Mouse (Mus musculus) MEL-GATA-1-ER (cell line): ENCODE data around the gene Rnf19b.

ENCODE experiments used
- DNase-seq: peaks from one replicate; pipeline ENCODE4 v3.0.0-alpha.2; 2012; ENCODE audit warnings: low read depth; ENCODE audit errors: extremely low read depth

Rnf19b gene

DNA sequence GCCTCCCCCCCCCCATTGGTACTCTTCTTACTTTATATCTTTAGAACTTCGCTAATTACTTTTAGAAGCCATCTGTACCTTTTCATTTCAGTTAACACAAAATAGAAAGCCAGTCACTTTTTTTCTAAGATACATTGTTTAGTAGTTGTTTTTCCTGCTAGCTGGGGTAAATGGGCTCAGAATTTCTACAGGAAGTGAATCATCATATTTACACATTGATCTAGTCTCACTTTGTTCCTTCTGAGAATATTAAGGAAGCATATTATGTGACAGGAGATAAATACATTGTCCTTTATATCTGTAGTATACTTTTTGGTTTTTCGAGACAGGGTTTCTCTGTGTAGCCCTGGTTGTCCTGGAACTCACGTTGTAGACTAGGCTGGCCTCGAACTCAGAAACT is 10.8 kb downstream of the Rnf19b start:
- DNase-seq: no peak

DNA sequence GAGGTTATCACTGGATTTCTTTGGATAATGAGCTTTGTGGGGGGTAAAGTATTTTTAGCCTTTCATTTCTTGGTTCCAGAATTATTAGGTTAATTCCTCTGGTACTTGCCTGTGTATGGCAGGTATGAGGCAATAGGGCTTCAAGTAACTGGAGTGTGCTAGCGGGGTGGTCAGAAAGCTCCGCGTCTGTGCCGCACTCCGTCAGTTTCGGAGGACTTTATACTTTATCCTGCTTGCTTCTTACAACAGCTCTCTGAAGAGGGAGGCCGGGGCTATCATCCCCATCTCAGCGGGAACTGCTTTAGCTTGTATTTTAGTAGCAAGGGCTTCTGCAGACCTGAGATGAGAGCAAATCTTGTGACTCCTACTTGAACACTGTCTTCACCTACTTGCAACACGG is 21.1 kb downstream of the Rnf19b start:
- no peak for DNase-seq

DNA sequence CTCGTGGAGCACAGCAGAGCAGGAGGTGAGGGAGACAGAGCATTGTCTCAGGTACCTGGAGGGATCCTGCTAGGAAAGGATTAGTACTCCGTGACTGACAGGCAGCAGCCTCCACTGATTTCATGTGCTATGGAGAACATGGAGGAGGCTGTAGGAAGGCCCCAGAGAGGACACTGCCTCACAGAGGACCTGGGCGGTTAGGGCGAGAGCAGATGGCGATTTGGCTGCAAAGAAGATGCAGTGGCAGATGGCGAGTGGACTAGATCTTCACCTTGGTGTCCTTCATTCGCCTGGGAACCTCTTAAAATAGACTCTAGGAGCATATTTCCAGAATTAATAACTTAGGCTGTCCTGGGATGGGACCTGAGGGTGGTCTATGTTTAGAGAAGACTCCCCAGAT is 23.0 kb downstream of the Rnf19b start:
- no peak for DNase-seq

DNA sequence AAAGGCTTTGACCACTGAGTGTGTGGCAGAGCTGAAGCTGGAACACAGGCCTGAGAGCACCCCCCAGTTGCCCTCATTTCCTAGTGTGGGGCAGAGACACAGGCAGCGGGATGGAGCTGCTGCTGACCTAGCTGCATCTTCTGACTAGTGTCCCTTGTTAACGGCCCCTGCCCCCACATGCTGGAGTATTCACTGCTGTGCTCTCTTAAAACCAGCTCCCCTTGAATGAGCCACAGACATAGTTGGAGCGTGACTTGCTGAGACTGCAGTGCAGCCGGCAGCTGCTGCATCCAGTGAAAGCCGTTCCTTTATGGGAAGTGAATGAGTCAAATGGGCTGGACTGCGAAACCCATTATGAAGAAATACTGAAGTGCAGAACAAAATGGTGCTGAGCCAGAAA is 23.4 kb downstream of the Rnf19b start:
- DNase-seq: no peak

DNA sequence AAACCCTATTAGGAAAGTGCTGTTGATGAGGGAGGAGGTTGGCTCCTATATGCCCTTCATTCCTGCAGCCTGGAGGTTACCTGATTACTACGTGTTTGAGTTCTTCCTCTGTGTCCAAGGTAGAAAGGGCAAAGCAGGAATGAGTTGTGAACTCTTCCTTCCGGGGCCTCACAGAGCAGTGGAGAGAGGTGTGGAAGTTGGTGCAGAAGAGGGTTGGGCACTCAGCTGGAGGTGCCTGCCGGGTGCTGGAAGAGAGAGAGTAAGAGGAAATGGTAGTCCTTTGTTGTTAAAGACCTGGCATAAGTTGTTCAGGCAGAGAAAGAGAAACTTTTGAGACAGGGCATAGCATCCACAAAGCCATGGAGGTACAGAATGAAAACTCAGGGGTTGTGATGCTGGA is 23.9 kb downstream of the Rnf19b start:
- DNase-seq: no peak

DNA sequence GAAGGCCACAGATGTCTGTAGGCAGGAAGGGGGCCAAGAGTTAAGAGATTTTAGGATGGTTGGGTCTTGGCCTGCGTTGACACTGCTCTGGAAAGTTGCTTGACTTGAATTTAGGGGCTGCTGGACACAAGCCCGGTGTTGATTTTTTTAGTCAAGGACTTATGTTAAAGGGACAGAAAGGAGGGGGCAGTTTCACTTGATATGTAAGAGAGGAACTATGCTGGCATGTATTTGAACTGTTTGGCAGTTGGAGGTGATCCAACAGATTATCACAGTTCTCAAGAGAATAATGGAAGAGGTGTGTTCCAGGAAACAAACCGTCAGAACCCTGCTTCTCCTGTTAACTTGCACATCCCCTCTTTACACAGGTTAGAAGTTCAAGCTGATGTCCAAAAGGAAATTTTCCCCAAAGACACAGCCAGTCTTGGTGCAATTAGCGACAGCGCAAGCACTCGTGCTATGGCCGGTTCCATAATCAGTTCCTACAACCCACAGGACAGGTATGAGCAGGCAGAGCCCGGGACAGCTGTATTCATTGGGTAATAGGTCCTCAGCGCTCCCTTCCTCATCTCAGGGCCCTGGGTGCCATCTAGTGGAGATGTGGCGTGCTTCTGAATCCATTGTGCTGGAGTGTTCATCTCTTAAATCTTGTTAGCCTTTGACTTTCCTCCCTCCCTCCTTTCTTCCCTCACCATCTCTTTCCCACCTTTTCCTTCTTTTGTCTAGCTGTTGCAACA is 24.5 kb downstream of the Rnf19b start:
- DNase-seq: no peak

DNA sequence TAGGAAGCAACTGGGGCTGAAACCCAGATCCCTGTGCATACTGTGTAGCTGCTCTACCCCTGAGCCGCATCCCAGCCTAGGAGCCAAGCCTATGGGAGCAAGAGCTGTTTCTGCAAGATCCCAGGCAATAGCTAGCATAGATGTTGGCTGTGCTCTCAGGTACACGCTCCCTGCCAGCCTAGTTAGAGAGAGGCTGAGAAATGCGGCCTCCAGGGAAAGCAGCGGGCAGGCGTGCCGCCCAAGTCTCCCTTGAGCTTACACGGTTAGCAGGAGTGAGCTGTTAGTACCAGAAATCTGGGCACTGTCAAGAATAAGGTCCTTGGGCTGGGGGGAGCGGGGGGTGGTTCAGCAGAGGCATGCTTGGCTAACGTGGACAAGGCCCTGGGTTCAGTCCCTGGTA is 26.8 kb downstream of the Rnf19b start:
- no peak for DNase-seq

DNA sequence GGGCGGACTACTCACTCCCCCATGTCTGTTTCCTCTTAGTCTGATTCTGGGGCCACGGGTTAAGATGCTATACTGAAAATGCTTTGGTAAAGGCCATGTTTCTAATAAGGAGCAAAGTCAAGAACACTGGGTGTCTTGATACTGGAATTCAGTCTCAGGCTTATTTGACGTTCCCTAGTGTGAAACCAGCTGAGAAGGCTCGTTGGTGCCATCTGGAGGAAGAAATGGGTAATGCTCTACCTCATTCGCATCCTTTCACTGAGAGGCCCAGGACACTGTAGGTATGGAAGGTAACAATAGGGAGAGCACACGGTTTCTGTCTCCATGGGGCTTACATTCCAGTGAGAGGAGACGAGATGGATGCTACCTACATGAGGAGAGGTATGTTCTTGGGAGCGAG is 28.0 kb downstream of the Rnf19b start:
- peak; percentile 43 for DNase-seq

DNA sequence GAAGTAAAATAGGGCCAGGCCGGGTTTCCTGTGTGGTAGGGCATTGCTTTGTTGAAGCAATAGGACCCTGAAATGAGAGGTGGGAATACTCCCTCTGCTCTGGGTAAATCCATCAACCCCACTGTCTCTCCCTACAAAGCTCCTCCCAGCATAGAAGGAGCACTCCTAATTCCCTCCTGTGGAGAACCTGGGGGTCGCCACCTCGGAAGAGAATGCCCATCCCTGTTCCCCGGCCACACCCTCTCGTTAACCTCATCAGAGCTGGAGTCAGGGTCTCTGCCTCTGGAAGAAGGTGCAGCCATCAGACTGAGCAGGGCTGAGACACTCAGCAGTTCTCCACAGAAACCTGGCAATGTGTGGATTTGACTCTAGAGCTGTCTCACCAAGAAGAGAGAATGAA is 29.8 kb downstream of the Rnf19b start:
- no peak for DNase-seq

DNA sequence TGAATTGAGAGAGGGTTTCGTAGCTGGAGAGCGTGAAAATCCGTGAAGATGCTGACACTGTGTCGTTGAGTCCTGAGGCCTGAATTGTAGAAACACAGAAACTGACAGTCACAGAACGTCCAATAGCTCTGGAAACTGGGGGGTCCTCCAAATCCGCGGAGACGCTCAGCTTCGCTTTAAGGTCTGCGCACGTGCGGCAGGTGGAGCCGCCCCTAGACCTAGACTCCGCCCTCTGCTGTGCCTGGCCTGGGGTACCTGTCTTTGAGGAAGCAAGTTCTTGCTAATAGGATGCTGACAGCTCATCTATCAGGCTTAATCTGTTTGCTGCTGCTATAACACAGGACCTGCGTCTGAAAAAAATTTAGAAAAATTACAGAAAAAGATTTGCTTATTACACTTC is 37.2 kb downstream of the Rnf19b start:
- no peak for DNase-seq

DNA sequence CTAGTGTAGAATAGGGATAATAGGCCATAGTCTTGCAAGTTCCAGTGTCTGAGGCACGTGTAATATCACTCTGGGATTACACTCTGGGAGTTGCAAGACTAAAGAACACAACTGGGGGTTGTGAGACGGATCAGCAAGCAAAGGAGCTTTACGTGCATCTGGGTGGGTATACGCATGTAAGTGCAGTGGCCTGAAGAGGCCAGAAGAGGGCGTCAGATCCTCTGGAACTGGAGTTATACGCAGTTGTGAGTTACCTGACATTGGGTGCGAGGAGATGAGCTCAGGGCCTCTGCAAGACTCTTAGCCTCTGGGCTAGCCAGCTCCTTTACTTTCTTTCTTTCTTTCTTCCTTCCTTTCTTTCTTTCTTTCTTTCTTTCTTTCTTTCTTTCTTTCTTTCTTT is 38.9 kb downstream of the Rnf19b start:
- DNase-seq: no peak

DNA sequence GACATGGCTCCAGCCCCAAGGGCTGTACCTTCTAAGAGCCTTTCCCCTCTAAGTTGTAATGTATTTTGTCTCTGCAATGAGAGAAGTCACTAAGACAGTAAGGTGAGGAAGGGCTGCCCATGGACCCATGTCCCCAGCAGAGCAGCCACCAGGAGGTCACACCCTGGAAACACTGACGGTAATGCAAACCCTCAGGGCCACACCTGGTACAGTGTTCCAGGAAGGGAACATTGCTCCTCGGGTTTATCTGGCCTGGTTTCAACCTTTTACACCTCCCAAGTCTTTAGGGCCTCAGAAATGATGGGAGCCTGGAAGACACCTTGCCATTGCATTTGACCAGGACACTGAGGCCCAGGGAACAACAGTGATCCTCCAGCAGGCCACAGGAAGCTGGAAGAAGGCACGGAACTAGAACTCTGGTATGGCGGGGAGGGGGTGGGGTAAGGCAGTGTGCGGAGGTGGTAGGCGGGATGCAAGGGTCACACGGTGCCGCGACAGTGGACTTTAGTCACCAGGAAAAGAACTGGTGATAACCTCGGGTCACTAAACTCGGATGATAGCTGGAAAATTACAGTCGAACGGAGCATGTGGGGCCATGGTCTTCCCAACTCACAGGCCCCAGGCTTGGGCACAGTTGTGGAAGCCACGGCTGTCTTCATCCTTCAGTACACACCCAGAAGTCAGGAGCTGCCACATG is 44.2 kb downstream of the Rnf19b start:
- DNase-seq: no peak

DNA sequence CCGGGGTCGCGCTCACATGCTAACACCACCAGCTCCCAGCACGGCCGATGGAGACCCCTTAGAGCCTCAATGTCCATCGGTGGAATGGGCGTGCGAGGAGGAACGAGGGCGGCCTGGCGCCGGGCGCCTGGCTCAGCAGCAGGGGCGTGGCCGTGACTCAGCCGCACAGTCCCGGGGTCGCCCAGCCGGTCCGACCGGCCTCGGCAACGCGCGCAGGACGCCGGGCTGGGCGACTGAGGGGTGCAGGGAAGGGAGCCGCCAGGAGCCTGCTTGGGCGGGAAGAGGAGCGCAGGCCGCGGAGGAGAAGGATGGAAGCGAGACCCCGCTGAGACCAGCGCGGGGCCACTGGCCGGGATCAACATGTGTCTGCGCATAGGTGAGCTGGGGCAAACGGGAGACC is 47.3 kb downstream of the Rnf19b start, which contains the start of gene Tmem54:
Gene Tmem54, plus strand, starts transcription at position 193 of the 400 bp plus-strand sequence.
- no peak for DNase-seq

DNA sequence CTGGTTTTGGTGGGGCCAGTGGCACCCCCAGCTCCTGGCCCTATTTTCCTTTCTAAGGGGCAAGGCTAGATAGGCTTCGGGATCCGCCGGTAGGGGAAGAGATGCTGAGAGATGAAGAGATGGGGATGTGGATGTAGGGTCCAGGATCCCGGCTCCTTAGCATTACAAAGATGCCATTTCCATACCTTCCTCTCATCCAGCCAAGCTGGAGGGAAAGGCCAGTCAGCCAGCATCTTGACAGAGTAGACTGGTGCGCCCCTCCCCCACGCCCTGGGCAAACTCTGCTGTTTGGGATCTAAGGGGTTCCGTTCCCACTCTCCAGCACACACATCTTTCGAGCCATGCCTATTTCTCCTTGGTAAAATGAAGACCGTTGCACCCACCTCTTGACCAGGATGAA is 48.0 kb downstream of the Rnf19b start:
- no peak for DNase-seq

DNA sequence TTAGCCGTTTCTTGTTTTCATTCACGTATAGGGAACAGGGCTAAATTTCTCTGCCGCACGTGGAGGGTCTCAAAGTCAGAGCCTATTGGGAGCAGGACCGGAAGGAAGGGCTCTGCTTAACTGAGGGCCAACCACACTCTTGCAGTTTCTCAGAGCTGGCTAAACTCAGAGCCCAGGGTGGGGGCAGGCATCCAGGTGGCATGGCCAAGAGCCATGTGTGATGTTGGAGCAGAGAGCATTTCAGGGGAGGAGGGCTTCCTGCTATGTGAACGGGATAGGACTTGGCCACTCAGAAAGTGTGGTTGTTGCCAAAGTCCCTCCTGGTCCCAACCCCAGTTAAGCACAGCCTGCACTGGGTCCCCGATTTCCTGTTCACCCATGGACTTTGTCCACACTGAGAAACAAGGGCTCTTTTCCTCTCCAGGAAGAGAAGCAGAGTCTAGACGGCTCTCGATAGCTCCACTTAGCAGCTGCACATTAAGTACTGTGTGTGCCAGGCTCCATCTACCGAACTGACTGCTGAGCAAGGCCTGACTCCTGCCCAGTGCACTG is 49.4 kb downstream of the Rnf19b start:
- DNase-seq: no peak

DNA sequence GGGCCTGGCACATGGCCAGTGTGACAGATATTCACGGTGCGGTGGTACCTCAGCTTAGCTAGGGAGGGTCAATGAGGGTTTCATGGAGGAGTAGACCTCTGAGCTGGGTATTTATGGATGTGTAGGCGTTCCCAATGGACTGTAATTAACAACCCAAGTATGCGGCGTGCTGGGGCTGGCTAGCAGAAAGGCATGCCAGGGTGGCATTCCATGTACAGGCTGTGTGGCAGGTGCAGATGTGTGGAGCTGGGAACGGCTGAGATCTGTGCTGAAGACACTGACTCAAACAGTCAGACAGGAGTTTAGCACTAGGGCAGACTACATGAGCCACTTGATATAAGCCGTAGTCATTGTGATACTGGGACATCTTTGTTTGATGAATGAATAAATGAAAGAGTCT is 50.6 kb downstream of the Rnf19b start:
- no peak for DNase-seq

DNA sequence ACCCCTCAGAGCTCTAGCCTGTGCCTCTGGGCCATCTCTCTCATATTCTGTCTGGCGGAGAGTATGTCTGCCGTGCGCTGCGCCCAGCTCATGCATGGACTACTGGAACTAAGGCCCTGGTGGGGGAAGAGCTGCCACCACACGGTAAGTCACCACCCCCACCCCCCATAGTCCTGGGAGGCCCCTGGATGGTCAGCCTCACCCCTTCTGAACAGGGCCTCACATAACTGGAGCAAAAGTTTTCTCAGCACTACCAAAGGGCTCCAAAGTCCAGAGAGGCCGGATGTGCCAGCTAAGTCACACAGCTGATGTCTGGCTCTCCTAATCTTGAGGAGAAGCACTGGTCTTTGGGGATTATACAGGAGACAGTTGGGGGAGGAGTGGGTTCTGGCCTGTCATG is 52.7 kb downstream of the Rnf19b start:
- no peak for DNase-seq

DNA sequence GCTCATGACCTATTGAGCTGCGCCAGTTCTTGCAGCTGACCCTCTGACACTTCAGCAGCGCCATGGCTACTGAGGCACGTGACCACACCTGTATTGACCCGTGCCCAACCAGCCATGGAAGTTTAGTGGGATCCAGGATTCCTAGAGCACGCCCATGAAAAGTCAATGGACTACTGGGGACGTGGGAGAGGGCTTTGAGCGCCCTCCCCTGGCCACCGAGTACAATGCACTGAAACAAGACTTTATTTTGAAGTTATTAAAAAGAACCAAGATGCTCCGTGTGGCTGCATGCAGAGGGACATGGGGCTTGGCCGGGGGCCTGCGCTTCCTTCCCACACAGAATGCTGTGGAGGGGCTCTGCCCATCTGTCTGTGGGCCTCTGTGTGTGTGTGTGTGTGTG is 53.3 kb downstream of the Rnf19b start:
- no peak for DNase-seq

DNA sequence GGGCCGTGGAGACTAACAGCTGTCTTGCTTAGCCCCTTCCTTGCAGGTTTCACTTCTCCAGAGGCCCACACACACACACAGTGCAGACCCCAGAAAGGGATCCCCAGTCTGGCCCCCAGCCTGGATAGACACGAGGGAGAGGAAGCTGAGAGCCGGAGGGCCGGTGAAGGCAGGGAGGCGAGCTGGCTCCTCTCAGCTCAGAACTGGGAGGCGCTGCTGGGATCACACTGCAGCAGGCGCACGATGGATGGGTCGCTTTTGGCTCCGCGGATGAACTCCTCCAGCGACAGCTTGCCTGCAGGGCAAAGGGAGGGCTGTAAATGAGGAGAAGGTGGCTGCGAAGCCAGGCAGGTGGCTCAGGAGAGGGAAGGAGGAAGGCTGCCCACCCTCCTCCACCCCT is 54.2 kb downstream of the Rnf19b start:
- no peak for DNase-seq

DNA sequence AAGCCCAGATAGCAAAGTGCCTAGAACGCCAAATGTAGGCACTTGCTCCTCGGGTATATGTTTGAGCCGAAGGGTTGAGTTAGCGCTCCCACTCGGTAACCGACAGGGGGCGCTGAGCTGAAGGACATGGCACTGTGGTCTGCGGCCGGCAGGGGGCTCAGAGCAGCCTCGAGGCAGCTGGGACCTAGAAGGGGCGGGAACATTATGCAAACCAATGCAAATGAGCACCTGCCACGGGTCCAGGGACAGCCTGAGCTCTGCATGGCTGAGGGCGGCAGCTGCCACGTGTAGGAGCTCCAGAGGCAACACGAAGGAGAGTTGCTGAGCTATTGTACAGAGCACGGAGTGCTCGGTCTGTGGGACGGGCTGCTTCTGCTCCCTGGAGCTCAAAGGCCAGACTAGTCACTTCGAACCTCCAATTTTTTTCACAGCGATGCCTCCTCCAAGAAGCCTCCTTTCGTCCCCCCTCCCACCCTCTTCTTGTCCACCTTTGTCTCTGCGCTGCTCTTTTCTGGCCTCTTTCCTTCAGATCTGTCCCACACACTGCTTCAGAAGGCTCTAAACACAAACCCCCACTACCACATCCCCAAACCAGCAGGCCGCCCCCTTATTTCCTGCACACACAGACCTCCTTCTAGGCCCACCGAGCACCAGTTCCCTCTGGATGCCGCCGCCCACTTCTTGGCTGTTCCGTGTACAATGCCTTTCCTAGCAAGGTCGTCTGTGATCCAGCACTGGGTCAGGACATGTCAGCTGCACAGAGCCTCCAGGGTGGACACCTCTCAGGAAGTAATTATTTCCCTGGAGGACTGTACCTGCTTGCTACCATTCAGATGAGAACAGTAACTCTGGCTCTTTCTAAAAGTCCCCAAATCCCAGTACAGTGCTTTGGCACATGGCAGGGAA is 55.3 kb downstream of the Rnf19b start:
- DNase-seq: peak; percentile 45

DNA sequence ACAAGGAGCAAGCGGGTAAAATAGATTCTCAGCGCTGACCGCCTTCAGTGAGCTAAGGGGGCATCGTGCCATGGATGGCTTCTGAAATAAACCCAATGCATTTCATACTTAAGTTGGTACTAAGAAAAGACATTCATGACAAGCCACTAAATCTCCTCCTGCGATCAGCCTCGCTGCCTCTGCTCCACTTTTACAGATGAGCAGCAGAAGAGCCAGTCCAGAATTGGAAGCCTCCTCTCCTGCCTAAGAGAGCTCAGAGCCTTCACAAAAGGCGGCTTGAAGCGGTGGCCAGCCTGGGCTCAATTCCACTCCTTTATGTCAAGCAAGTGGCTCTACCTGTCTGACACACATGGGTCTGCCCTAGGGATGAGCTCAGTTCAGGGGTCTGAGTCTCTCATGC is 58.6 kb downstream of the Rnf19b start:
- DNase-seq: no peak
